9 mouse cellular contexts compared by ENCODE assay signal in genomic region chr8:94836456-94837240, GRCm38 (mm10). TPM values are rescaled to one million over a fixed set of nuclear protein-coding genes. Genes with fewer than 3 reads are reported as not detected.
DNase-seq lines count a peak whose midpoint lies in the region; ATAC-seq lines count a peak whose summit lies in the region.
"Had no signal": no experiment of that assay in that cellular context is flagged by ENCODE, and none has a peak within 500 bp of the region (broad histone marks: within the 10 kb centered on the region; RNA-seq: fewer than 3 reads in every experiment).

No protein-coding gene starts in this region.

- peak overlapping the region; percentile 85 for H3K4me3 ChIP-seq in lung, embryonic 15.5 days
- peak overlapping the region; percentile 90 for H3K4me3 ChIP-seq in forebrain, embryonic 10.5 days
- peak overlapping the region; percentile 87 for H3K4me3 ChIP-seq in limb, embryonic 15.5 days
- H3K4me3 ChIP-seq in stomach, embryonic 15.5 days (replicated peaks): peak overlapping the region; percentile 99

- intact Hi-C loops in left cerebral cortex, postnatal 25 days (cut with DNase I): no loop called here

- H3K4me2 ChIP-seq in lung, embryonic 15.5 days: peak overlapping the region; percentile 76
- peak overlapping the region; percentile 84 for H3K4me2 ChIP-seq in limb, embryonic 15.5 days
- H3K4me2 ChIP-seq in stomach, embryonic 15.5 days: peak overlapping the region; percentile 87

- peak overlapping the region; percentile 86; the same call in 1 of the 2 replicates for H3K9ac ChIP-seq in lung, embryonic 15.5 days
- no peak overlapping the region for H3K9ac ChIP-seq in limb, embryonic 15.5 days
- no peak overlapping the region for H3K9ac ChIP-seq in stomach, embryonic 15.5 days

- H3K27me3 ChIP-seq in lung, embryonic 15.5 days: no peaks in the 10 kb centered on the region
- H3K27me3 ChIP-seq in forebrain, embryonic 10.5 days (ENCODE audit: poor library complexity, severe bottlenecking): no peaks in the 10 kb centered on the region
- no peaks in the 10 kb centered on the region for H3K27me3 ChIP-seq in limb, embryonic 15.5 days
- no peaks in the 10 kb centered on the region for H3K27me3 ChIP-seq in stomach, embryonic 15.5 days (replicated peaks)

- H3K4me1 ChIP-seq in lung, embryonic 15.5 days: peaks cover 15% of the 10 kb centered on the region
- H3K4me1 ChIP-seq in forebrain, embryonic 10.5 days: peaks cover 28% of the 10 kb centered on the region
- peaks cover 13% of the 10 kb centered on the region for H3K4me1 ChIP-seq in limb, embryonic 15.5 days
- H3K4me1 ChIP-seq in stomach, embryonic 15.5 days: peaks cover 7% of the 10 kb centered on the region

- H3K9me3 ChIP-seq in lung, embryonic 15.5 days: no peaks in the 10 kb centered on the region
- H3K9me3 ChIP-seq in forebrain, embryonic 10.5 days: no peaks in the 10 kb centered on the region
- H3K9me3 ChIP-seq in limb, embryonic 15.5 days: no peaks in the 10 kb centered on the region
- H3K9me3 ChIP-seq in stomach, embryonic 15.5 days: no peaks in the 10 kb centered on the region

- ATAC-seq in lung, embryonic 15.5 days (ENCODE audit: borderline replicate concordance, extremely low read depth, low FRiP score, low TSS enrichment): no peak
- ATAC-seq in limb, embryonic 15.5 days (ENCODE audit: insufficient number of reproducible peaks, low FRiP score, low TSS enrichment, low read depth): no peak
- ATAC-seq in stomach, embryonic 15.5 days (ENCODE audit: insufficient read depth, low FRiP score, low read depth): no peak

- 54% methylated on average over 11 of the region's 11 CpGs for WGBS in lung, embryonic 15.5 days
- WGBS in forebrain, embryonic 10.5 days: 78% methylated on average over 11 of the region's 11 CpGs
- WGBS in limb, embryonic 15.5 days: 71% methylated on average over 11 of the region's 11 CpGs
- WGBS in stomach, embryonic 15.5 days: 61% methylated on average over 11 of the region's 11 CpGs

- no peak overlapping the region for H3K27ac ChIP-seq in lung, embryonic 15.5 days
- H3K27ac ChIP-seq in forebrain, embryonic 10.5 days: no peak overlapping the region
- H3K27ac ChIP-seq in limb, embryonic 15.5 days: no peak overlapping the region
- no peak overlapping the region for H3K27ac ChIP-seq in stomach, embryonic 15.5 days

- H3K36me3 ChIP-seq in lung, embryonic 15.5 days: peaks cover 2% of the 10 kb centered on the region
- H3K36me3 ChIP-seq in forebrain, embryonic 10.5 days (replicated peaks): peaks cover 12% of the 10 kb centered on the region
- H3K36me3 ChIP-seq in limb, embryonic 15.5 days: peaks cover 3% of the 10 kb centered on the region
- peaks cover 3% of the 10 kb centered on the region; the same call in 1 of the 2 replicates for H3K36me3 ChIP-seq in stomach, embryonic 15.5 days

- no peak for DNase-seq in lung, postnatal 14 days
- DNase-seq in forebrain, embryonic 10.5 days (ENCODE audit: extremely low spot score, low spot score): no peak
- DNase-seq in left cerebral cortex, postnatal 25 days (ENCODE audit: low spot score in 2 of 2): no peak
- no peak for DNase-seq in cerebellum, postnatal 25 days
- no peak for DNase-seq in layer of hippocampus, adult 9-10 months (ENCODE audit: low spot score)
- DNase-seq: kidney, postnatal 14 days had no signal

RNA-seq across cellular contexts. Expression of gene Coq9, which starts 1.5 kb away (rescaled TPM):
- polyA plus RNA-seq in lung, embryonic 15.5 days (2015; fragmentation: Nextera tagmentation; extraction: Ambion mirVana): 63.0 and 68.0 TPM in 2 replicates
- 51.1 and 56.6 TPM in 2 replicates for polyA plus RNA-seq in forebrain, embryonic 10.5 days (2016; fragmentation: Nextera tagmentation; extraction: Ambion mirVana)
- 74.6 and 81.5 TPM in 2 replicates for polyA plus RNA-seq in limb, embryonic 15.5 days (2015; fragmentation: Nextera tagmentation; extraction: Ambion mirVana)
- 75.8 and 84.2 TPM in 2 replicates for polyA plus RNA-seq in stomach, embryonic 15.5 days (2015; fragmentation: Nextera tagmentation; extraction: Ambion mirVana)
- total RNA-seq in left cerebral cortex, postnatal 25 days (2021): 10 to 100 TPM; 82.4 to 94.4 TPM

RNA-seq across cellular contexts. Expression of gene Ciapin1, which starts 1.5 kb away (rescaled TPM):
- polyA plus RNA-seq in lung, embryonic 15.5 days (2015; fragmentation: Nextera tagmentation; extraction: Ambion mirVana): 104 and 105 TPM in 2 replicates
- 178 and 180 TPM in 2 replicates for polyA plus RNA-seq in forebrain, embryonic 10.5 days (2016; fragmentation: Nextera tagmentation; extraction: Ambion mirVana)
- 81.8 and 82.8 TPM in 2 replicates for polyA plus RNA-seq in limb, embryonic 15.5 days (2015; fragmentation: Nextera tagmentation; extraction: Ambion mirVana)
- 89.4 and 91.5 TPM in 2 replicates for polyA plus RNA-seq in stomach, embryonic 15.5 days (2015; fragmentation: Nextera tagmentation; extraction: Ambion mirVana)
- total RNA-seq in left cerebral cortex, postnatal 25 days (2021): 10 to 100 TPM; 67.9 to 74.1 TPM

RNA-seq across cellular contexts. Expression of gene Polr2c, which starts 20.6 kb away (rescaled TPM):
- 161 and 164 TPM in 2 replicates for polyA plus RNA-seq in lung, embryonic 15.5 days (2015; fragmentation: Nextera tagmentation; extraction: Ambion mirVana)
- polyA plus RNA-seq in forebrain, embryonic 10.5 days (2016; fragmentation: Nextera tagmentation; extraction: Ambion mirVana): 176 and 179 TPM in 2 replicates
- polyA plus RNA-seq in limb, embryonic 15.5 days (2015; fragmentation: Nextera tagmentation; extraction: Ambion mirVana): 121 and 122 TPM in 2 replicates
- polyA plus RNA-seq in stomach, embryonic 15.5 days (2015; fragmentation: Nextera tagmentation; extraction: Ambion mirVana): 133 and 134 TPM in 2 replicates
- 10 to 100 TPM; 67.4 to 76.6 TPM for total RNA-seq in left cerebral cortex, postnatal 25 days (2021)

RNA-seq across cellular contexts. Expression of gene Ccl17, which starts 26.4 kb away (rescaled TPM):
- 0.32 TPM in 1 of 2 replicates, not detected in the other for polyA plus RNA-seq in lung, embryonic 15.5 days (2015; fragmentation: Nextera tagmentation; extraction: Ambion mirVana)
- not detected in 2 replicates for polyA plus RNA-seq in forebrain, embryonic 10.5 days (2016; fragmentation: Nextera tagmentation; extraction: Ambion mirVana)
- polyA plus RNA-seq in limb, embryonic 15.5 days (2015; fragmentation: Nextera tagmentation; extraction: Ambion mirVana): not detected in 2 replicates
- 0.39 TPM in 1 of 2 replicates, not detected in the other for polyA plus RNA-seq in stomach, embryonic 15.5 days (2015; fragmentation: Nextera tagmentation; extraction: Ambion mirVana)
- total RNA-seq in left cerebral cortex, postnatal 25 days (2021): 1 to 10 TPM; 8.6 to 9.3 TPM

RNA-seq across cellular contexts. Expression of gene Dok4, which starts 39.5 kb away (rescaled TPM):
- 40.4 and 45.7 TPM in 2 replicates for polyA plus RNA-seq in lung, embryonic 15.5 days (2015; fragmentation: Nextera tagmentation; extraction: Ambion mirVana)
- polyA plus RNA-seq in forebrain, embryonic 10.5 days (2016; fragmentation: Nextera tagmentation; extraction: Ambion mirVana): 14.4 and 14.9 TPM in 2 replicates
- 28.2 and 32.1 TPM in 2 replicates for polyA plus RNA-seq in limb, embryonic 15.5 days (2015; fragmentation: Nextera tagmentation; extraction: Ambion mirVana)
- 26.9 and 29.8 TPM in 2 replicates for polyA plus RNA-seq in stomach, embryonic 15.5 days (2015; fragmentation: Nextera tagmentation; extraction: Ambion mirVana)
- total RNA-seq in left cerebral cortex, postnatal 25 days (2021): 10 to 100 TPM; 23.2 to 25.6 TPM
